Mouse (Mus musculus): ENCODE results near the gene Dand5.

DNA sequence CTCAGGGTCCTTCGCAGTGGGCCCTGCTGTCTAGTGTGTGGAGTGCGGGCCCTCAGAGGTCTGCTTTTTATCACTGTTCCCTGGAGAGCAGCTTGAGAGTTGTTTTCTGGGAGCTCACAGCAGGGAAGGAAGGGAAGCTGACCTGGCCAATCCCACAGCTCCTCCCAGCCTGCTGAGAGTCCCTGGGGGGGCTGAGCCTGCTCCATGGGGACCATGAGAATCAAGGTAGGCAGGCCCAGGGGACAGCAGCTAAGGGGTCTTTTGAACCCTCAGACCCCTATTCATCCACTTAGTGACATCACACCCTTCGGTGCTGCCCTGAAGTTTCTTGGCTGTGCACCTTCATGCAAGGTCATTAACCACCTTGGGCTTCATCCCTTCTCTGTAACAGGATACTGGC lies at the start of gene Dand5:
- TF ChIP-seq CTCF (IDR thresholded peaks at IDR 0.05; ENCODE audit: borderline replicate concordance, control insufficient read depth, extremely low read depth, insufficient read depth, low read length, poor library complexity) (no peak), POLR2A (IDR thresholded peaks at IDR 0.05; ENCODE audit: control insufficient read depth, extremely low read depth, insufficient read depth, low read length, poor library complexity) (no peak)
